Mouse (Mus musculus): ENCODE results near the gene Prpf31.
"Not testable (repeated sequence)": the region's sequence is repeated elsewhere in the genome, so short reads cannot be mapped to it uniquely, and the experiment has no call there.

The Prpf31 gene

GRCm38 (mm10) chr7:3629543-3630477 is at the start of gene Prpf31, which contains the start of gene Tfpt:
TSS of gene Prpf31 (plus strand) at chr7:3629985.
TSS of gene Tfpt (minus strand) at chr7:3629929.
- DNase-seq (ENCODE audit: low read depth, low spot score), result peak; percentile 95

- no peak for DNase-seq (ENCODE audit: low read depth, low spot score)
Measured at GRCm38 (mm10) chr7:3580029-3580428, 49.8 kb upstream of the Prpf31 start.

- no peak for DNase-seq (ENCODE audit: low read depth, low spot score)
Measured at GRCm38 (mm10) chr7:3585763-3586162, 44.0 kb upstream of the Prpf31 start.

- no peak for DNase-seq (ENCODE audit: low read depth, low spot score)
Measured at GRCm38 (mm10) chr7:3586255-3586654, 43.5 kb upstream of the Prpf31 start.

GRCm38 (mm10) chr7:3587292-3587691 is 42.5 kb upstream of the Prpf31 start:
- no peak for DNase-seq (ENCODE audit: low read depth, low spot score)

- DNase-seq (ENCODE audit: low read depth, low spot score), result no peak
Measured at GRCm38 (mm10) chr7:3590550-3590949, 39.2 kb upstream of the Prpf31 start.

GRCm38 (mm10) chr7:3591534-3591933 is 38.3 kb upstream of the Prpf31 start:
- no peak for DNase-seq (ENCODE audit: low read depth, low spot score)

- DNase-seq (ENCODE audit: low read depth, low spot score), result no peak
Measured at GRCm38 (mm10) chr7:3593855-3594254, 35.9 kb upstream of the Prpf31 start.

GRCm38 (mm10) chr7:3594686-3595085 is 35.1 kb upstream of the Prpf31 start:
- DNase-seq (ENCODE audit: low read depth, low spot score), result no peak

GRCm38 (mm10) chr7:3595146-3595545 is 34.6 kb upstream of the Prpf31 start:
- DNase-seq (ENCODE audit: low read depth, low spot score), result no peak

GRCm38 (mm10) chr7:3597755-3598154 is 32.0 kb upstream of the Prpf31 start:
- not testable (repeated sequence) for DNase-seq (ENCODE audit: low read depth, low spot score)

GRCm38 (mm10) chr7:3601119-3601518 is 28.7 kb upstream of the Prpf31 start:
- peak; percentile 28 for DNase-seq (ENCODE audit: low read depth, low spot score)

- DNase-seq (ENCODE audit: low read depth, low spot score), result no peak
Measured at GRCm38 (mm10) chr7:3606798-3607197, 23.0 kb upstream of the Prpf31 start.

GRCm38 (mm10) chr7:3607391-3607790 is 22.4 kb upstream of the Prpf31 start:
- no peak for DNase-seq (ENCODE audit: low read depth, low spot score)

GRCm38 (mm10) chr7:3608668-3609067 is 21.1 kb upstream of the Prpf31 start:
- no peak for DNase-seq (ENCODE audit: low read depth, low spot score)

GRCm38 (mm10) chr7:3609082-3609481 is 20.7 kb upstream of the Prpf31 start:
- DNase-seq (ENCODE audit: low read depth, low spot score), result no peak

- no peak for DNase-seq (ENCODE audit: low read depth, low spot score)
Measured at GRCm38 (mm10) chr7:3610437-3610836, 19.3 kb upstream of the Prpf31 start.

- no peak for DNase-seq (ENCODE audit: low read depth, low spot score)
Measured at GRCm38 (mm10) chr7:3611006-3611405, 18.8 kb upstream of the Prpf31 start.

- no peak for DNase-seq (ENCODE audit: low read depth, low spot score)
Measured at GRCm38 (mm10) chr7:3614021-3614420, 15.8 kb upstream of the Prpf31 start.

GRCm38 (mm10) chr7:3616057-3616388 is 13.8 kb upstream of the Prpf31 start, which contains the start of gene Oscar:
TSS of gene Oscar (minus strand) at chr7:3616157.
- no peak for DNase-seq (ENCODE audit: low read depth, low spot score)

GRCm38 (mm10) chr7:3616389-3617241 is 13.2 kb upstream of the Prpf31 start:
- no peak for DNase-seq (ENCODE audit: low read depth, low spot score)

GRCm38 (mm10) chr7:3617242-3617995 is 12.4 kb upstream of the Prpf31 start, which contains the start of gene Ndufa3:
TSS of gene Ndufa3 (plus strand) at chr7:3617373.
- peak; percentile 72 for DNase-seq (ENCODE audit: low read depth, low spot score)
